Mouse (Mus musculus) bone marrow macrophage, adult 2 months (primary cell): ENCODE data around the gene Zfp28.

Experiments
- CTCF ChIP-seq: IDR thresholded peaks from 2 replicates; pipeline ENCODE4 v1.5.1; 2012; ENCODE audit warnings: low read depth, mild to moderate bottlenecking, low read length, moderate library complexity
- POLR2A ChIP-seq: IDR thresholded peaks from 2 replicates; pipeline ENCODE4 v1.6.1; 2012; ENCODE audit warnings: mild to moderate bottlenecking, low read depth, low read length, borderline replicate concordance

DNA sequence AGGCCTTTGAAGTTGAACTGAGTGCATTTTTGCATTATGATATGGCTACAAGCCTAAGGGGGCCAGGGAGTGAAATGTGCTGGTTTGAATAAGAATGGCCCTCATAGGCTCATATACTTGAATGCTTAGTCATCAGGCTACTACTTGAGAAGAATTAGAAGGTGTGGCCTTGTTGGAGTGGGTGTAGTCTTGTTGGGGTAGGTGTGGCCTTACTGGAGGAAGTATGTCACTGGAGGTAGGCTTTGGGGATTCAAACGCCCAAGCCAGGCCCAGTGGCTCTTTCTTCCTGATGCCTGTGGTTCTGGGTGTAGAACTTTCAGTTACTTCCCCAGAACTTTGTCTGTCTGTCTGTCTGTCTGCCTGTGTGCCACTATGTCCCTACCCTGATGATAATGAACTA lies 18.3 kb upstream of the Zfp28 start:
- TF ChIP-seq CTCF (no peak), POLR2A (no peak)
